Mouse (Mus musculus): ENCODE data around the gene Mvb12b.

The Mvb12b gene

DNA sequence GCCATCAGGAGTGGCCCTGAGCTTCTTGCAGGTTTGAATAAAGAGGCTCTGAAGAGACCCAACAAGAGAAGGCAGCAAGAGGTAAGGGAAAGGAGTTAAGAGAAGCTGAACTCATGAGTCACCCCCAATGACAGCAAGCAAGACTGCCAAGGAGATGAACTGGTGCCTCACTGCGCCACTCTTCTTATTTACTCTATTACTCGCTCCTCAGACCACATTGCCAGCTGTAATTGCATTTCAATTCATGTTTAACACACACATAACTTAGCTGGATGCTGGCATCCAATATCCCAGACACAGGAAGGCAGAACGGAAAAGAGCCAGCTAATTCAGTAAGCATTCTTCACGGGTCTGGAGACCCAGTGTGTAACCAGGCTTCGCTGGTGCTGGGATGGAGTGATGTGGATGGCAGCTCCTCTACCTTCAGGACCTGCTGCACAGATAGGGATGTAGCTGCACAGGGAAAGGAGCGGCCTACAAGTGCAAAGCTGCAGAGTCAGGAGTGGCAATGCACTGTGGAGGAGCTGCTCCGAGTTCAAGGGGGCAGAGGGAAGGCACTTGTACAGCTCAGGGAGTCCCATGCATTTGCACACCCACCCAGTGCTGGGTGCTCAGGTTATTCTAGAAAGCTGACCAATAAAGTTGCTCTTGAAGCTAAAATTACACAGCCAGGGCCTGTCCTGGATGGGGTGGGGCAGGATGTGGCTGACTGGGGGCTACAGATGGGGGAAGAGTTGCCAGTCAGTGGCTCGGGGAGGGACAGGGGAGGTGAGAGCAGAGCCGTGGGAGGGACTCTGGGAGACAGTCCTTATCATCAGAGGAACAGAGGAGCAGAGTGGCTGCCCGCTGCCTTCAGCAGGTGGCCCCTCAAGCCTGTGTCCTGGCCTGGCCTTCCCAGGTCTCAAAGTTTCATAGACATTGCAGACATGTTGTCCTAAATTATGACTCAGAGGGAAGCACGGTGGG is 34.5 kb downstream of the Mvb12b start:
- no peak for DNase-seq (ENCODE audit: low spot score in 2 of 2)

DNA sequence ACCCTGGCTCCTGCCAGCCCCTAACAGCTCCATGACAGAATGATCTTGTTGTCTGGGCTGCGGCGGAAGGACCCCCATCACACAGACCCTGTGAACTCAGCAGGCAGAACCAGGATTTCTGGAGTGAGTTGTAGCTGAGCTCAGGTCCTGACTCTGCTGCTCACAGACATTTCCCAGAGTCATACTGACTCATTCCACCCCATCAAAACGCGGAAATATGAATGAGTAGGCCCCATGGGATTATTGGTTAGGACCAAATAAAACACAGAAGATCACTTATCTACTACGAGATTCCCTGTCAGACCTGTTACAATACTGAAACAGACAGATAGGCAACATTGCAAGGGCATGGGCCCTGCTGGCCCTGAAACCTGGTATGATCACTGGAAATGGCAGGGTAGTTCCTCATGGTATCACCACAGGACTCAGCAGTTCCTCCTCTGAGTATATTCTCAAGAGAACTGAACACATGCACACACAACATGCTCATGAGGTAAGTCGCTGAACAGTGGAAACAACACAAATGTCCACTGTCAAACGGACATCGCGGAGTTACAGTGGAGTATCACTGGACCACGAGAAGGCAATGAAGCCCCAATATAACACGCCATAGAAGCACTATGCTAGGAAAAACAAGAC is 40.4 kb downstream of the Mvb12b start:
- no peak for DNase-seq (ENCODE audit: low spot score in 2 of 2)

DNA sequence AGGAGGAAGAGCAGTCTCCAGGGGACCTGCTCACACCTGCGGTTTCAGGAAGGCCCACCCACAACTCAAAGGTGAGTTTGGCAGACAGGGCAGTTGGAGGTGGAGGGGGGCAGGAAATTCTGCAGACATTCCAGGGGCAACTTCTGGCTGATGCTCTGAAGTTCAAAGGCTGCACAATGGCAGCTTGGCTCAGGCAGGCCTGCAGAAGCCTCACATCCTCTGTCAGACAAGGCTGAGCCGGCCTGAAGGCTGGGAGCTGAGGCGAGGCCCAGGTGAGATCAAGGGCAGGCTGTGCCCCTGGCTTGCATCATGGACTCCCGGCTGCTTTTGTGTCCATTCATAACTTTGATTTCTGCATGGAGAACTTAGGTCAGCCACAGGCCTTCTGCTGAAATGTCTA is 41.1 kb downstream of the Mvb12b start:
- no peak for DNase-seq (ENCODE audit: low spot score in 2 of 2)

DNA sequence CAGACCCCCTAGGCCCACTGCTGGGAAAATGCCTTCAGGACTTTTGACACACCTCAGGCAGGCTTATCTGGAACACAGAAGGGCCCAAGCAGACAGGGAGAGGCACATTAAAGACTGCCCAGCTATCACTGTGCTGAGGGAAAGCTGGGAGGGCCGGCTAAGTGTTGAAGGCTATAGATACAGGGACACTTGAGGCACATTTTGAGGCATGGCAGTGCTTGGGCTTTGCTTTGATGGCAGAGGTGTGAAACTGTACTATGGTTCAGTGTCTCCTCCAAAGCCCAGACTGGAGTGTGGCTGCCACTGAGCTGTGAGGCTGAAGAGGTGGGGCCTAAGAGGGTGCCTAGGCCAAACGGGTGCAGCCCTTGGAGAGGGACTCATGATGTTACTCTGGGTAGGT is 44.1 kb downstream of the Mvb12b start:
- no peak for DNase-seq (ENCODE audit: low spot score in 2 of 2)

DNA sequence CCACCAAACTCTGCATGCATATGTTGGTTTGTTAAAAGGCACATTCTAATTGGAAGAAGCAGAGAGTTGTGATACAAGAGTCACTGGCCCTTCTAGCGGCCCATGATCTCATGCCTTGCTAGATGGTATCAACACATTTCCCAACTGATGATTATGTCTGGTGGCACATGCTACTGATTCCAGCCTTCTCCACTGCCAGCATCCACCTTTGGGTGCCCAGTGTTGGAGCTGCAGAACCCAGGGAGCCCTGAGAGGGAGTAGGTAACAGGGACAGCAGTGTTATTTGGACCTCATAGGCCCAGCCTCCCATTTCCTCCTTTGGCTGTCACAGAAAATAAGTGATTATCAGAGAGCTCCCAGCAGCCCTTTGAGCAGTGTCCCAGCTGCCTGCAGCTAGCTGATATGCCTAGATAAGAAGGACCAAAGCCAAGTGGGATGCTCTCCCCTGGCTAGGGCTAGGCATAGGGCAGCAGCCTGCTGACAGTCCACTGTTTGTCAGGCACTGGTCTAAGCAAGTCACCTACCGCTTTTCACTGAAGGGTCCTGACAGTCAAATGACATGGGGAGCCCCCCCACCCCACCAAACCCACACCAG is 44.7 kb downstream of the Mvb12b start:
- no peak for DNase-seq (ENCODE audit: low spot score in 2 of 2)

DNA sequence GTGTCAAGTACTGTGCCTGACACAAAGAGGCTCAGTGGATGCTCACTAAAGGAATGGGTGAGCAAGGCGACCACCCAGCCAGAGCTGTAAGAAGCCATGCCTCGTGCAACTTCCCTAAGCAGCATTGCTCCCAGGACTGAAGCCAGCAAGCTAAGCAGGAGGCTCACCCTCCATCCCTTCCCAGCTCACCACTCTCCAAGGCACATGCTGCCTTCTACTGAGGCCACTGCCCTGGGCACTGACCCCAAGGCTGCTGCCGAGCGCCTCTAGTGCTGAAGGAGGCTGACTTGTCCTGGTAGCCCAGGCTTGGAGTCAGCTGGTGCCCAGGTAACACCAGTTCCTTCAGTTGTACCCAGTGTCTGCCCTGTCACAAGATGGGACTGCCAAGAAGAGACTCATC is 45.8 kb downstream of the Mvb12b start:
- DNase-seq (ENCODE audit: low spot score in 2 of 2): no peak

DNA sequence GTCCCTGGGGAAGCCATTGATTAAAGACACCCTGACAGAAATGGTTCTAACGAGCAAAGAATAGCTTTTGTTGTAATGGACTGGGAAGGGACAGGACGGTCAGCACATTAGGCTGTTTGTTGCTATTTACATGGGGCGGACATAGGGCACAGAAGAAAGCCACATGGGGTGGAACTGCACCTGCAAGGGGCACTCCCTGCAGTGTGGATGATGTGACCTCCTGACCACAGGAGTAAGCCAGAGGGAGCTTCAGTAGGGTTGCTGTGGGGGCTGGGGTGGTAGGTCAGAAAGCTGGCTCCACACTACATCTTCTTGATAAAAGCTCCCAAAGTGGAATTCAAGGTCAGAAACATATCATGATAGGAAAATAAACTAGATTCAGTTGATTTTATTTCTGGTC is 47.3 kb downstream of the Mvb12b start:
- DNase-seq (ENCODE audit: low spot score in 2 of 2): no peak

DNA sequence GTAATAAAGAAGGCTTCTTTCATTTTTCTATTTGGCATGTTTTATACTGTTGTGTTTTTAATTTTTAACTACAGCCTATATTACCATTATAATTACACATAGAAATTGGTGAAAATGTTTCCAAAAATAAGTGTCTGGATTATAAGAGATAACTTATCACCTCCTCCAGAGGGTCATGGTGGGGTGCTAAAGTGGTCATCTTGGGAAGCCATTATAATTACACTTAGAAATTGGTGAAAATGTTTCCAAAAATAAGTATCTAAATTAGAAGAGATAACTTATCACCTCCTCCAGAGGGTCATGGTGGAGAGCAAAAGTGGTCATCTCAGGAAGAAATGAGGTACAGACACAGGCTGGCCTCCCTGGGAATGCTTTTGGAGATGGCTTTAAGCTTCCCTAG is 48.5 kb downstream of the Mvb12b start:
- no peak for DNase-seq (ENCODE audit: low spot score in 2 of 2)

DNA sequence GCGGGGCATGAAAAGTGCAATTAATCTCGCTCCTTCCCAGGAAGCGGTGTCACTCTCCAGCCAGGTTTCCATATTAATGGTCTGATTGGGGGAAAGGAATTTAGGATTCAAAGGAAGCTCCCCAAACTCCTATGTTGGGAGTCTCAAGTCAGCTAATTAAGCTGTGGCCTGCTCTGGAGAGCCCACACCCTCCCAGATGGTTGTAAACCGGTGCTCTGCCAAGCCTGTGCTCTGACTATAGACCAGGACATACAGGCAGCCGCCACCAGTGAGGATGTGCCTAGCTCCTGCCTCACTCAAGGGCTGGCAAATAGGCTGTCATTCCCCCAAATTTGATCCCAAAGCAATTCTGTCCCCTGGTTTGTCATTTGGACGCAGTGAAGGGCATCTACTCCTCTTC is 50.4 kb downstream of the Mvb12b start:
- no peak for DNase-seq (ENCODE audit: low spot score in 2 of 2)

DNA sequence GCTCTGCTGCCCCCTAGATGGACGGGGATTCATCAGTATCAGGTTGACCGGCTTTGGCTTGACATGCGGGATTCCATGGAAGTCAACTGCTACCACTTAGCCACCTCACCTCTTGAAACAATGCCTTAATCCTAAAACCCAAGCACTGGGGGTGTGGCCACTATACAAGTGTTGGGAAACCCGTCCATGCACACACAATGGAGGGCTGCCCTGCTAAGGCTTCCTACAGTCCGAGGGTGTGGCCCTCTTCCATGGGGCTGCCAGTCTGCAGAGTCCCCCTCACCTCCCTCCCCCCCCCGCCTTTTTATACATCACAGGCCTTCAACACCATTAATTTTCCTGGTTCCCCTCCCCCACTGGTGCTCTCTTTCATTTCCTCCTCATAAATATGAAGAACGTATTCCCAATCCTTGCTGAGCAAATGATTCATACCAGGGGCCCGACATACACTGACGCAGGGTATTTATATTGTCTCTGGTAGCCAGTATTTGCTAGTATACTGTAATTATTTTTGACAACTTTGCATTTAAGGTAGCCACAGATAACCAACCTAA is 51.0 kb downstream of the Mvb12b start:
- no peak for DNase-seq (ENCODE audit: low spot score in 2 of 2)

DNA sequence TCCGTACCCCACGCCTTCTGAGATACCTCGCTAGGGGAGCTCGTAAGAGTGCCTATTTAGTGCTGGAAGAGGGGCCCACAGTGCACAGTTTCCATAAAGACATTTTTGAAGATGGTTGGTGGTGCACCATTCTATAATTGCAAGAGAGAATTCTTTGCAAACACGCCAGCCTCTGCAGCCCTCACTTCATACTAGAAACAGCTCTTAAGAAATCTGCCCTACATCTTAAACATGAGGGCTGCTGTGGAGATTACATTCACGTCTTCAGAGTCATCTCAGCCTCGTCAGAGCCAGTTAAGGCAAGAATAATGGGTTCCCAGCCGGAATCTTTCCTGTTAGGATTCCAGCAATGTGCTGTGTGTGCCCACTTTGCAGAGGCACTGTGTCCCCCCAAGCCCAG is 52.7 kb downstream of the Mvb12b start:
- no peak for DNase-seq (ENCODE audit: low spot score in 2 of 2)

DNA sequence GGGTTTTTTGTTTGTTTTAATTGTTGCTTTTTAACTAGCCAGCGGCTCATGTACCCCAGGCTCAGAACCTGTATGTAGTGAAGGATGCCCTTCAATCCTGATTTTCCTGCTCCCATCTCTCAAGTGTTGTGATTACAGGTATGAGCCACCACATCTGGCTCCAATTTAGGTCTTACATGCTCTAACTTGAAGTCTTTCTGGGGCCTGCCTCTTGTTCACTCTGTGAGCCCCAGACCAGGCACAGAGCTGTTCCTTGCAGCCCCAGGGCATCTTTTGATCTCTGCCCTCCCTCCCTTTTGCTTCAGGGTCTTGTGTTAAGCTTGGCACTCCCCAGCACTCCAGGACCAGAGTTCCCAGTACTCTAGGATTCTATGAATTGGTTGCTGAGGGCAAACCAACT is 53.8 kb downstream of the Mvb12b start:
- no peak for DNase-seq (ENCODE audit: low spot score in 2 of 2)

DNA sequence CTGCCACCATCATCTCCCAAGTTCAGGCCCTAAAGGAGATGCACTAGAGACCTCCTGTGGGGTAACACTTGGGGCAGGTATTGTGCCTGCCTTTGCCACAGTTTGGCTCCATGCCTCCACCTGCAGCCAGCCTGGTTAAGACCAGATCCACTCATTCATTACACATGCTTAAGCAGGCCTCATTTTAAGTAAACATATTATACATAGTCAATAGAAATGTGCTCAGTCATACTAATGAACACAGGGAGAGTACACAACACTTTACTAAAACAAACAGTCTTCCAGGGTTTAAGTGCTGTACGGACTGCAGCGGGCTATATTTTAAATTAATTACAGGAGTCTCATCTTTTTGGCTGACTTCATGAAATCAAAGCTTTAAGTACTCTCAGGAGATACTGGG is 57.9 kb downstream of the Mvb12b start:
- no peak for DNase-seq (ENCODE audit: low spot score in 2 of 2)

DNA sequence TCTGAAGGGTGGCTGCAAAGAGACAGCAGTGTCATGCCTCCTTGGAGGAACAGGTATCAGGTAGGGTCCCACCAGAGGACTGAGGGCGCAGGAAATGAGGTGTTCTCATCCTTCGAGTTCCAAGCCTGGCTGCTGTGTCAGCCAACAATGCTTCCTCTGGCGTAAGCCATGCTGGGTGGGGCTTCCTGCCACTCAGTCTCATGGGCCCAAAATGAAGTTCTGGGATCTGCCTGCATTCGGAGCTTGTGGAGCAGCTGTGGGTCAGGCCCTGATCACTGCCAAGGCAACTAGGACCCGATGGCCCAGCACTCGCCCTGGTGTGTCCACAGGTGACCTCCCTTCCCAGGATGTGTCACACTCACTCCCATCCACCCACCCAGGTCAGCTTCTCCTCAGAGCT is 61.0 kb downstream of the Mvb12b start:
- no peak for DNase-seq (ENCODE audit: low spot score in 2 of 2)

DNA sequence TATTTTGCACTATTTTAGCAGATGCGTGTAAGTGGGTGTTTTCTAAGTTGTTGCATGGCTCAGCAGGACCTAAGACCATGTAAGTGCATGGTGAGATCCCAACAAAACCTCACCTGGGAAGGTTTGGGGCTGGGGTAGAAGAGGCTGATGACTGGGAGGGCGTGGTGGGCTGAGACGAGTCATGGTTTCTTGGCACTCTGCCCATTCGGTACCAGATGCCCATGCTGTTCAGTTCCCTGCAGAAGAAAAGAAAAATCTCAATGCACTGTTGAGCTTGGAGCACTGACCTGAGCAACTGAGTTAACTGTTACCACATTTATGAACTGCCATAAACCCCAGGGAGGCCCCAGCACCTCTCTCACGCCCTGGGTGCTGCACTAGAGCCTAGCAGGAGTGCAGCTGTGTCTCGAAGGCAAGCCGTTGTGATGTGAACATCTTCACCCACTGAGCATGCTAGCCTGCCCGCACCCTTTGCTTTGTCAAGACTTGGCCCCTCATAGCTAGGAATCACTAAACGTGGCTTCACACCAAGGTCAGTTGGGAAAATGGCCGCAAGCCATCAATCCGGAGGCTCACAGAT is 62.7 kb downstream of the Mvb12b start:
- no peak for DNase-seq (ENCODE audit: low spot score in 2 of 2)

DNA sequence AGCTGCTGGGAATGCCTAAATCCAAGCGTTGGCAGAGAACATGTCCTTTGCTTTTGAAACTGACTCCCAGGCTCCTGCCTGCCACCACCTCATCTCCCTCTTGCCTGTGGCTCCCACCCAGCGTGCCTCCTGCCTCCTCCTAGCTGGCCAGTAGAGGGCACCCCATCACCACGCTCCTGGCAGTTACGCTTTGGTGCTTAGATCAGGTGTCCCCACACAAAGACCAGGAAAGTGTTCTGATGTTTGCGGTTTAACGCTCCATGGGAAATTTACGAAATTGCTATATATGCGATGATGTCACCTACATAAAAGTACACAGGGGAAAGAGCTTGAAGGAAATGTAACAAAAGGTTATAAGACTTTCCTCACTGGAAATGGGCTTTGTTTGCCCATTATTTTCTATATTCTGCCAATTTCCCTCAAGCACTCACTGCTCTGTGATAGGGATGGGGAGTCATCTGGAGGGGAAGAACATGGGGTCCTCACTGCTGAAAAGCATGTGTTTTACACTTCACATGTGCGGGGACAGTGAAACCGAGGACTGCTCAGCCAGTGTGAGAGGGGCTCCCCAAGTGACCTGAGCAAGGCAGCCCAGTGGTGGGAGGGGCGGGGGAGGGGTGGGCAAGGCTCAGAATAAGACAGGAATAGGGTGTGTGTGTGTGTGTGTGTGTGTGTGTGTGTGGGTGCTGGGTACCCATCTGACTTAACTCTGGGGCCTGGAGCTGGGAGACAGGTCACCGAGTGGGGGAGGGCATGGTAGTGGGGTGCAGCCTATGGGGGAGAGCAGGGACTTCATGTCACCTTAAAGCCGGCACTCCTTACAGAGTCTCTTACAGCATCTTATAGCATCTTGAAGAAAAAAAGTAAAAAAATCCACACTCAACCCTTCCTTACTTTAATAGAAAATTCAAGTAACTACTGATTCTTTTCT is 65.8 kb downstream of the Mvb12b start:
- peak; percentile 84 to 90 for DNase-seq (ENCODE audit: low spot score in 2 of 2)

DNA sequence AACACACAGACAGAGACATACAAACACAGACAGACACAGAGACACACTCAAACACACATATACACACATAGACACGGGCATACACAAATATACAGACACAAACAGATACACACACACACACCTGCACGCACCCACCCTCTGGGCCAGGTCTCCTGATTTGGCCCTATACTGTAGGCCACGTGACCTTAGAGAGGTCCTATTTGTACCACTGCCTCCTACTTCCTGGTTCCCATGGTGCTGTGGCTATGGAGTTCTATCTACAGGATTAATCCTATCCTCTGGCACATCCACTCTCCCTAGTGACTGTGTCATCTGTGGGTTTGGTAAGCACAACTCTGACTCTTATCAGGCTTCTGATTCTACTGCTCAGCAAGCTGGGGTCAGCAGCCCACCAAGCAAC is 67.3 kb downstream of the Mvb12b start:
- no peak for DNase-seq (ENCODE audit: low spot score in 2 of 2)

DNA sequence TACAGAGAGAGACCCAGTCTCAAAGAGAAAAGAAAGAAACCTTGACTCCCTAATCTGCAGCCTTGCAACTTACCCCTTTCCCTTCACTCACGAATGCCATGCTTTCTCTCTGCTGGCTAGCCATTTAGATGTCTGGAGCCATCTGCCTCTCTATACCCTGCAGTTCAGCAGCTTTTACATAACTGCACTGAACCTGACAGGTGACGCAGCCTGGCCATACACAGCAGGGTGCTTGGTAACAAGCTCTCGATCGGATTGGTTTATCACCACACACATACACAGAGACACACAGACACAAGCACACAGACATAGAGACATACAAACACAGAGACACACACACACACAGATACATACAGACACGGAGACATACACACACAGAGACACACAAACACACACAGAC is 67.7 kb downstream of the Mvb12b start:
- no peak for DNase-seq (ENCODE audit: low spot score in 2 of 2)

DNA sequence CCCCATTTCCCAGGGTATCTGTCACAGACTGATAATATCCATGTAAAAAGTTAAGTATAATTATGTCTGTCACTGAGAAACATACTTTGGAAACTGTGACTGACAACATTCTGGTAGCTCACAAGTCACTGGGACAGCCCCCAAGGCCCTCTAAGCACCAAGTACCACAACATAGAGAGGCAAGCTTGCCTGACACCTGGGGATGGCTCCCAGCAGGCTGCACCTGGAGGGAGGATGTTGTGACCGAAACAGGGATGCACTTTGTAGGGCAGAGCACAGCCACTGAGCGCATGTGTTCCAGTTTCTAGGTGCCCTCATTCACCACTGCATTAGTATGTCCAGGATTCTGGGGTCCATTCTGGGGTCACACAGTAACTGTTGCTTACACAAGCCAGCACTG is 69.4 kb downstream of the Mvb12b start:
- no peak for DNase-seq (ENCODE audit: low spot score in 2 of 2)

DNA sequence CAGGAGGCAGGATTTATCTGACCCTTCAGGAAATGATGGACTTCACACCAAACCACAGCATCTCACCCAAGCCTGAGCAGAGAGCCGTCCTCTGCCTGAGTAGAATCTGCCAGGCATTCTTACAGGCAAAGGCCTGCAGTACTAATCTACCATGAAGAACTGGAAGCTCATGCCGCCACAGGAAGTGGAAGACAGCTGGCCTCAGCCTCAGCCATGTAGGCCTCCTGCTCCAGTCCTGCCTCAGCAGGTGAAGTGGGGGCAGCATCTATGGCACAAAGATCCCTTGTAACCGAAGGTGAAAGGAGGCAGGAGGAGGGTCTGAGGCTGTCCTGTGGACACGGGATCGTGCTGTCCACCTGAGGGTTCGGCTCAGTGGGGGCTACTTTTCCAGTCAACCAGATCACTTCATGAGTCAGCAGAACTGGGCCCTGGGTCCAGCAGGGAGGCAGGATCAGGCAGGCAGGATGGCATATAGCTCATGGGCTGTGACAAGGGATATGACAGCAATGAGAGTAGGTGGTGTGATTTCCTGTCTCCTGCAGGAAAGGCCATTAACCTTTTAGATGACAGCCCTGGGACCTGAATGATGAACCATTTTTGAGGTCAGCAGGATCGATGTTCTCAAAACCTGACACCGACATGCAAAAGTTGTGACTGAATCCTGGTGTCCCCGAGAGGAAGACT is 69.9 kb downstream of the Mvb12b start:
- DNase-seq (ENCODE audit: low spot score in 2 of 2): no peak

DNA sequence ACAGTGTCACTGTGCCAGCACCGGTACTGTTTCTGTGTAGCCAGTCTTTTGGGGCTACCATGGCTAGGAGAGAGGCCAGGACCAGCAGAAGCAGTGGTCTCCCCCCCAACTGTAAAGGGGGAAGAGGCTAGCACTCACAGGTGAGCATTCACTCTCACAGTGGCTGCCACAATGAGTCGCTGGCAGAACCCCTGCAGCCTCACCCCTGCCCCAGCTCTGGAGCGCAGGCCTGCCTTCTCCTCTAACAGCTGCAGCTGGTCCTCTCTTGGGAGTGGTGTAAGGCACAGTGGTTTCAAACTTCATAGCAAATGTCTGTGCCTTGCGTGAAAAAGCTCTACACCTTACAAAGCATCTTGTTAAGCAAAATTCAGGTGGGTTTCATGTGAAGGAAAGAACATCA is 70.7 kb downstream of the Mvb12b start:
- no peak for DNase-seq (ENCODE audit: low spot score in 2 of 2)

All from right cerebral cortex, adult 2 months (tissue).